Mouse (Mus musculus) midbrain, embryonic 16.5 days (tissue): ENCODE data around the gene Raly. TPM values are rescaled to one million over a fixed set of nuclear protein-coding genes. Genes with fewer than 3 reads are reported as not detected.

Experiments used
- ATAC-seq: fragments of 200-750 bp; cut with Nextera tagmentation; 2 replicates; pipeline ENCODE4 v1.8.0; 2017; ENCODE audit warnings: moderate TSS enrichment
- H3K27ac ChIP-seq: fragments of 300-500 bp; sonication (generic); 2 replicates; pipeline ENCODE4 v1.5.1; 2014; ENCODE audit warnings: mild to moderate bottlenecking, low read length, mixed read lengths
- H3K27me3 ChIP-seq: fragments of 300-500 bp; sonication (generic); 2 replicates; pipeline ENCODE4 v1.6.1; 2014; ENCODE audit warnings: low read depth, low read length, mixed read lengths; ENCODE audit not compliant: control insufficient read depth, insufficient read depth
- H3K36me3 ChIP-seq: fragments of 300-500 bp; sonication (generic); 2 replicates; pipeline ENCODE4 v1.6.1; 2014; ENCODE audit warnings: mild to moderate bottlenecking, low read length, moderate library complexity, mixed read lengths; ENCODE audit not compliant: control insufficient read depth, insufficient read depth
- H3K4me1 ChIP-seq: fragments of 300-500 bp; sonication (generic); 2 replicates; pipeline ENCODE4 v1.6.1; 2014; ENCODE audit warnings: mild to moderate bottlenecking, low read length, mixed read lengths; ENCODE audit not compliant: control insufficient read depth, insufficient read depth
- H3K4me2 ChIP-seq: fragments of 300-500 bp; sonication (generic); 2 replicates; pipeline ENCODE4 v1.6.1; 2014; ENCODE audit warnings: mild to moderate bottlenecking, low read length, mixed read lengths
- H3K4me3 ChIP-seq: fragments of 300-500 bp; sonication (generic); 2 replicates; pipeline ENCODE4 v1.5.1; 2014; ENCODE audit warnings: low read depth, mild to moderate bottlenecking, low read length, moderate library complexity, mixed read lengths
- H3K9ac ChIP-seq: fragments of 300-500 bp; sonication (generic); 2 replicates; pipeline ENCODE4 v1.6.1; 2014; ENCODE audit warnings: low read depth, low read length, mixed read lengths
- H3K9me3 ChIP-seq: fragments of 300-500 bp; sonication (generic); replicated peaks from 2 replicates; pipeline ENCODE4 v1.6.1; 2014; ENCODE audit warnings: mild to moderate bottlenecking, low read length, mixed read lengths; ENCODE audit not compliant: control insufficient read depth, poor library complexity, severe bottlenecking
- WGBS: fragments of 180-500 bp; shearing (Covaris S2); extraction: QIAGEN DNeasy Blood & Tissue Kit; methylation state at CpG from one replicate; pipeline ENCODE4 v1.1.7; 2014; 5-methylcytosine and 5-hydroxymethylcytosine counted together
- polyA plus RNA-seq: library from polyadenylated mRNA; unstranded; fragments of >200 nt; fragmentation: Nextera tagmentation; extraction: Ambion mirVana; gene quantifications from 2 replicates; pipeline ENCODE4 v1.2.1, GENCODE M21; 2015

Raly gene
- polyA plus RNA-seq, 1 experiment from 2014 or later = 24.0 TPM

DNA sequence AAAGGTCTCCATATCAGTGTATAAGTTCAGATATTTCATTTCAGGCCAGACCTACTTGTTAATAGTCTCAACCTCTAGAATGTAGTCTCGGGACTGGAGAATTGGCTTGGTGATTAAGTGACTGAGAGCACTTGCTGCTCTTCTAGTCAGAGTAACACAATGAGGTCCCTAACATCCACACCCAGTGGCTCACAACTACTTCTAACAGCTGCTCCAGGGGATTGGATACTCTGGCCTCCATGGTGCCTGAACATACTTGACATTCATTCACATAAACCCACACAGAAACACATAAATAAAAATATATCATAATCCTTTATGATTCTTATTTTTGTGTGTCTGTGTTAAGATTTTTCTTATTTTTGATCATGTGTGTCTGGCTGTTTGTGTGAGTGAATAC, 27.7 kb downstream of the Raly start:
- Histone ChIP-seq H3K36me3 (no peaks in the 10 kb centered on the region), H3K27me3 (no peaks in the 10 kb centered on the region), H3K9ac (no peak overlapping the region), H3K4me1 (peaks cover 14% of the 10 kb centered on the region), H3K4me3 (no peak overlapping the region), H3K9me3 (no peaks in the 10 kb centered on the region), H3K4me2 (no peak overlapping the region), H3K27ac (no peak overlapping the region)
- 83% methylated on average over 1 of the region's 1 CpGs for WGBS
- no peak for ATAC-seq

DNA sequence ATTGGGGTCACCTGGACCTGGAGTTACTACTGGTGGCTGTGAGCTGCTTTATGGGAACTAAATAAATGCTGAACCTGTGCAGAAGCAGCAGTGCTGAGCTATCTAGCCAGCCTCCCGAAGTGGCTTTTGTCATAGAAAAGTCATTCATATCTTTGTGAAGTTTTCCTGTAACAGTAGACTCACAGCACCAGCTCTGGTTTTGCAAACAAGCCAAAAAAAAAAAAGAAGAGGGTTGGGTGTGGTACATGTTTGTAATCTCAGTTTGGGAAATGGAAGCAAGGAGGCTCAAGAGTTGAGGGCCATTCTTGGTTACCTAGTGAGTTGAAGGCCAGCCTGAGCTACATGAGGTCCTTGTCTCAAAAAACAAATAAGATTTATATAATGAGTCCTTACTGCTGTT, 29.4 kb downstream of the Raly start:
- no peak overlapping the region for H3K9ac ChIP-seq
- no peak for ATAC-seq
- H3K9me3 ChIP-seq = no peaks in the 10 kb centered on the region
- H3K27ac ChIP-seq = no peak overlapping the region
- no peak overlapping the region for H3K4me2 ChIP-seq
- H3K4me3 ChIP-seq = no peak overlapping the region
- no peaks in the 10 kb centered on the region for H3K36me3 ChIP-seq
- peaks cover 14% of the 10 kb centered on the region for H3K4me1 ChIP-seq
- 76% methylated on average over 1 of the region's 1 CpGs for WGBS
- H3K27me3 ChIP-seq = no peaks in the 10 kb centered on the region

DNA sequence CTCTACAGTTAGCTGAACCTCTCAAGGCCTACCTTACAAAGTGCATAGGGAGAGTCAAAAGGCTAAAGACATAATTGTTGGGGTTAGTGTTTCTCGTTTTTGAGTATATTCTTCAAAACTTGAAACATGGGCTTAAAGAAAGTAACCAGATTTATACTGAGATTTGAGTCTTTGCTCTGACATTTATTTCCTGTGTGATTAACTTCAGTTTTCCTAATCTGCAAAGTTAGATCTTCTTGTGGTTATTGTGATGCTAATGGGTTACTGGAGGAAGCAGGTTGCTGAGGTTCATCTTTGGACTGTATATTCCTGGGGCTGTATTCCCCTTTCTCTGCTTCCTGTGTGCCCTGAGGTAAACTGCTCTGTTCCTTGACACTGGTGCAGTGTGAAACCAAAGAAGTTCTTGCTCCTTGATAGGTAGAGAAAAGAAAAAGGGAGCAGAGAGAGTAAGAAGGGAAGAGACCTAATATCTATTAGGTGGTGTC, 35.2 kb downstream of the Raly start:
- 97% methylated on average over 1 of the region's 1 CpGs for WGBS
- Histone ChIP-seq H3K27me3 (no peaks in the 10 kb centered on the region), H3K9ac (no peak overlapping the region), H3K4me2 (no peak overlapping the region), H3K9me3 (no peaks in the 10 kb centered on the region), H3K27ac (no peak overlapping the region), H3K4me3 (no peak overlapping the region), H3K4me1 (peaks cover 2% of the 10 kb centered on the region; the same call in 1 of the 2 replicates), H3K36me3 (no peaks in the 10 kb centered on the region)
- no peak for ATAC-seq

DNA sequence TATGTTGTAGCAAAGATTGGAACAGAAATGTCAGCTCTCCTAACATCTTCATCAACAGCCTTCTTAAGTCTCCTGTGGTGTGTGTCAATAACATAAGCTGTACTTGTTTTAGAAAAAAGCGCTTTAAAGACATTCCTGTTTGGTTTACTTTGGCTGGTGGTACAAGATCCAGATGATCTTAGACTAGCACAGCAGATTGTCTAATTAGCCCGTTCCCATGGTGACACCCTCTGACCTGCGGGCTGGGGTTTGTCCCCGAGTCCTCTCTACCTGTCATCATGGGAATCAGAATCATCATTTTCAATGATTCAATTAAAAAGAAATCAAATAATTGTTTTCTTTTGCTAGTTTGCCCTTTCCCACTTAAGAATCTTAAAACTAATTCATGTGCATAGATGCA, 36.6 kb downstream of the Raly start:
- no peak overlapping the region for H3K9ac ChIP-seq
- no peak for ATAC-seq
- H3K4me1 ChIP-seq = peaks cover 3% of the 10 kb centered on the region; the same call in 1 of the 2 replicates
- no peak overlapping the region for H3K27ac ChIP-seq
- no peak overlapping the region for H3K4me2 ChIP-seq
- H3K36me3 ChIP-seq = no peaks in the 10 kb centered on the region
- no peaks in the 10 kb centered on the region for H3K9me3 ChIP-seq
- H3K4me3 ChIP-seq = no peak overlapping the region
- WGBS = 64% methylated on average over 4 of the region's 4 CpGs
- no peaks in the 10 kb centered on the region for H3K27me3 ChIP-seq

DNA sequence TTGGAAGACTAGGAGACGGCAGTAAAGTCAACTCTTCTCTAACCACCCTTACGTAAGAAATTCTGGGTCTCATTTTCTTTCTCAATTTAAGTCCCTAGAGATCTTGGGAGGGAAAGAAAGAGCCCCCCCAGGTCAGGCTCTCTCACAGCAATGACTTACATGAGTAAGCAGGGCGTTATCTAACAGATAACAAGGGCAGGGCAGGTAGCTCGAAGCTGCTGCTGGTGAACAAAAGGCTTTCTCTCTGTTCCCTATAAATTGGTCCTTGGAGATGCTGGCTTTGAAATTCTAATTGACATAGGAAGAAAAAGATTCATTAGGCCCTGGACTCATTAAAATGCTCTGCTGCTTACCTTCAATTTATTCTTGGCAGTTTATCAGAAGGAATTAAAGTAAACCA, 41.6 kb downstream of the Raly start:
- H3K27me3 ChIP-seq = no peaks in the 10 kb centered on the region
- no peak overlapping the region for H3K9ac ChIP-seq
- no peak for ATAC-seq
- 45% methylated on average over 4 of the region's 4 CpGs for WGBS
- no peak overlapping the region; the same call in 1 of the 2 replicates for H3K27ac ChIP-seq
- H3K4me3 ChIP-seq = no peak overlapping the region
- H3K4me1 ChIP-seq = 0 out of 2 replicates have a peak, but pooled peaks cover 3% of the 10 kb centered on the region
- no peaks in the 10 kb centered on the region for H3K36me3 ChIP-seq
- no peaks in the 10 kb centered on the region; the same call in 1 of the 2 replicates for H3K9me3 ChIP-seq
- no peak overlapping the region for H3K4me2 ChIP-seq

DNA sequence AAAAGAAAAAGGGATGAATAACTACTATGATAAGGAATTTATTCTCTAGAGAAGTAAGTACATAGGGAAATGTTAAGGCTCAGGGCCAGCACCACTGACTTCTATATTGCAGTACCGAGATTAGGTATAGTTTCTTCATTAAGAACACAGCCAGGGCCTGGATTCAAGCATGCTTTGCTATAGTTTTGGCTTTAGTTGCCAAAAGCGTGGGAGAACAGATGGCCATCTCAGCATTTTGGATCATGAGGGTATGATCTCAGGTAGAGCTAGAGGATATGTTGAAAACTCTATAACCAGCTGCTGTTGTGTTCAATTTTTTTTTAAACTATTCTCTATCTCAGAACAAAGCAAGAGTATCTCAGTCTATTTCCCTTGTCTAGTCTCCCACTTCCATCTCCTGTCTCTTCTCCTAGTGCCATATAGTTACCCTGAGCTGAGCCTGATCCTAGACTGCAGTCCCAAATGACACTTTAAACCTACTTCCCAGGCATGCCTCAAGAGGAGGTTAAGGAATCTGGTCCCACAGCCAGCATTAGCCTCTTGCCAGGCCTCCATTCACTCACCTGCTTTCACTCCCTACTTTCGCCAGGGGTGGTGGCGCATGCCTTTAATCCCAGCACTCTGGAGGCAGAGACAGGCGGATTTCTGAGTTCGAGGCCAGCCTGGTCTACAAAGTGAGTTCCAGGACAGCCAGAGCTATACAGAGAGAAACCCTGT, 43.4 kb downstream of the Raly start:
- no peak for ATAC-seq
- no peaks in the 10 kb centered on the region; the same call in 1 of the 2 replicates for H3K9me3 ChIP-seq

DNA sequence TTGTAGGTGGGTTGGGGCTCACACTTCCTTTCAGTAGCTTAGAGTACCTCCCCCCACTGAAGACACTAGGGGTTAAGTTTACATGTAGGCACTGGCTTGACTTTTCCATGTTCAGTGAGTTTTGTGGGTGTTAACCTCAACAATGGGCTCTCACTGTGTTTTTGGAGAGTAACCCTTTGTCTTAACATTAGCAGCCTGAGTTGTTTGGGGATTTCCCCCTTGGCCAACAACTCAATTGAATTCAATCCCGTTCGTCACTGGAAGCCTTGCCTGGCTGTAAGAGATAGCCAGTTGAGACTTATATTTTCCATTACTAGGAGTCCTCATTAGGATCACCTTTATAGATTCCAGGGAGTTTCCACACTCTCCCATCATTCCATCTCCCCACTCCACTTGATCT, 45.6 kb downstream of the Raly start:
- Histone ChIP-seq H3K27me3 (no peaks in the 10 kb centered on the region), H3K4me2 (no peak overlapping the region), H3K4me3 (no peak overlapping the region), H3K4me1 (0 out of 2 replicates have a peak, but pooled peaks cover 3% of the 10 kb centered on the region), H3K9me3 (peaks cover 5% of the 10 kb centered on the region; the same call in 1 of the 2 replicates), H3K27ac (no peak overlapping the region), H3K9ac (no peak overlapping the region), H3K36me3 (no peaks in the 10 kb centered on the region)
- ATAC-seq = no peak
- 86% methylated on average over 2 of the region's 2 CpGs for WGBS

More for the DNA sequence above, 43.4 kb downstream of the Raly start:
- H3K4me1 ChIP-seq = 0 out of 2 replicates have a peak, but pooled peaks cover 3% of the 10 kb centered on the region
- no peak overlapping the region for H3K9ac ChIP-seq
- no peak overlapping the region for H3K27ac ChIP-seq
- WGBS = 95% methylated on average over 6 of the region's 6 CpGs
- no peaks in the 10 kb centered on the region for H3K36me3 ChIP-seq
- no peak overlapping the region for H3K4me3 ChIP-seq
- H3K4me2 ChIP-seq = no peak overlapping the region
- no peaks in the 10 kb centered on the region for H3K27me3 ChIP-seq

DNA sequence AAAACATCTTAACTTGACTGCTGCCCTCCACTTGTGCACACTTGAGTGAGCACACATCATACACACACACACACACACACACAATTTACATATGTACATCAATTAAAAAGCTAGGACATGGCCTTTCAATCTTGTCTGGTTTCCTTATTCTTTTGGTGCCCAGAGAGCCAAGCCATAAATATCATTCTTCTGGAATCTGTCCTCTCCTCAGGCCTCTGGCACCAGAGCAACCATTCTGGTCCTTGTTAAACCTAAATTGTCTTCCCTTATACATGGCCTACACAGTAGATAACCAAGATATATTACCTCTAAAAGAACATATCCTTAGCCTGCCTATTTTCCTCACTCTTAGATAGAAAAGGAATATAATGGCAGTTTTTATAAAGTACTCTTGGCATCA, 57.2 kb downstream of the Raly start:
- no peaks in the 10 kb centered on the region for H3K36me3 ChIP-seq
- no peaks in the 10 kb centered on the region for H3K4me1 ChIP-seq
- ATAC-seq = no peak

DNA sequence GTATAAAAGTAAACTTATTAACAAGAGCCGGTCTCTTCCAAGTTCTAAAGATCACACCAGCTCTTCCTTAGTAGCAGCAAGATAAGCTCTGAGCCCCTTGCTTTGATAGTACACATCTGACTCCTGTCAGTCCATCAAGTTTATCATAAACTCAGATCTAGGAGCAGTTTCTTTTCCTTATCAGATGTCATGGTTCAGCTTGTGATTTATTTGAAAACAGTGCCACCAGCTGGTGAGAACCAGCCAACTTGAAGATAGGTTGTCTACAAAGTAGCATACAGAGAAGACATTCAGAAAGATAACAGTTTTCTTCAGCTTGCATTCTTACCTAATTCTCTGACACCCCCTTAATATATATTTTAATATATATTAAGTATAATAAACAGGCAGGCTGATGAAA, 64.5 kb downstream of the Raly start:
- H3K9ac ChIP-seq = no peak overlapping the region
- H3K27ac ChIP-seq = no peak overlapping the region
- H3K4me3 ChIP-seq = no peak overlapping the region
- 97% methylated on average over 1 of the region's 1 CpGs for WGBS
- H3K4me2 ChIP-seq = no peak overlapping the region
- ATAC-seq = no peak
- no peaks in the 10 kb centered on the region for H3K4me1 ChIP-seq
- no peaks in the 10 kb centered on the region for H3K9me3 ChIP-seq
- H3K36me3 ChIP-seq = peaks cover 3% of the 10 kb centered on the region; the same call in 1 of the 2 replicates
- no peaks in the 10 kb centered on the region for H3K27me3 ChIP-seq

More for the DNA sequence above, 57.2 kb downstream of the Raly start:
- H3K27me3 ChIP-seq = no peaks in the 10 kb centered on the region
- H3K4me2 ChIP-seq = no peak overlapping the region
- no peak overlapping the region for H3K9ac ChIP-seq
- no peaks in the 10 kb centered on the region for H3K9me3 ChIP-seq
- no peak overlapping the region for H3K4me3 ChIP-seq
- no peak overlapping the region for H3K27ac ChIP-seq
